Mouse (Mus musculus) thymus, postnatal 4 days (tissue): Measurements from ENCODE around the gene Dusp15.

Experiments used
- DNase-seq: peaks from one replicate; pipeline ENCODE4 v3.0.0; 2021

The Dusp15 gene

GRCm38 (mm10) chr2:152904127-152904643, 47.3 kb downstream of the Dusp15 start:
- DNase-seq = no peak

- DNase-seq = no peak
These were observed 47.9 kb downstream of the Dusp15 start for GRCm38 (mm10) chr2:152903586-152903985.

GRCm38 (mm10) chr2:152902658-152903057, 48.8 kb downstream of the Dusp15 start:
- no peak for DNase-seq

GRCm38 (mm10) chr2:152901296-152901695, 50.2 kb downstream of the Dusp15 start:
- no peak for DNase-seq

GRCm38 (mm10) chr2:152899011-152899410, 52.5 kb downstream of the Dusp15 start:
- DNase-seq = no peak

- no peak for DNase-seq
These were observed 54.6 kb downstream of the Dusp15 start for GRCm38 (mm10) chr2:152896926-152897325.

GRCm38 (mm10) chr2:152895834-152896233, 55.7 kb downstream of the Dusp15 start:
- DNase-seq = no peak
